Mouse (Mus musculus) brain, embryonic 14.5 days (tissue): Measurements from ENCODE around the gene Ctnnd1.

Experiments
- CTCF ChIP-seq: fragments of 200-500 bp; IDR thresholded peaks from 2 replicates; pipeline ENCODE4 v1.5.1; 2012; ENCODE audit warnings: inconsistent platforms, mild to moderate bottlenecking, moderate library complexity, borderline replicate concordance; ENCODE audit not compliant: insufficient read depth, insufficient read length; ENCODE audit errors: extremely low read depth
- POLR2A ChIP-seq: fragments of 200-500 bp; IDR thresholded peaks from 2 replicates; pipeline ENCODE4 v1.6.1; 2012; ENCODE audit warnings: mild to moderate bottlenecking, inconsistent platforms, borderline replicate concordance; ENCODE audit not compliant: poor library complexity, insufficient read depth, insufficient read length, severe bottlenecking; ENCODE audit errors: extremely low read depth

DNA sequence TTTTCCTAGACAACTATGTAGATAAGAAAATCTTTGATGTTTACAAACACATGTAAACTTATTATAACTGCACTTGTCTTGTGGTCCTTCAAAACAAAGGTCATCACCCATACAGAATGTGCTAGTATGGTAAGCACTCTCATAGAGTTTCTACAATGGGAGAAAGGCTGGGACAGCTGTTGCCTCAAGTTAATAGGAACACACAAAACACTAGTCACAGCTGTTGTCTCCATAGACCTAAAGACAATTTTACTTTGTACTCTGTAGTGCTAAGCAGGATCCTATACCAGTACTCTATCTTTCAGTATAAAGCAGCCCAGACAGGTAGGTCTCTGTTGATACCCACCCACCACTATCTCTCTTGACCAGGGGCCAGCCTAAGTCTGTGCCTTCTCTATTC, 9.7 kb downstream of the Ctnnd1 start:
- TF ChIP-seq POLR2A (no peak), CTCF (no peak)
